Mouse (Mus musculus) C3H10T1/2 (cell line): Measurements from ENCODE around the gene Fut2. TPM values are rescaled to one million over a fixed set of nuclear protein-coding genes. Genes with fewer than 3 reads are reported as not detected.

Experiments used
- polyA plus RNA-seq, 2 experiments: library from polyadenylated mRNA; unstranded; fragments of >200 nt; fragmentation: generic; extraction: Trizol; gene quantifications; one replicate each; pipeline ENCODE4 v1.2.1; 2012; ENCODE audit warnings: missing spikeins in 2 of 2

Fut2 gene
- under 1 TPM in 1 of 2 experiments, not detected in 1; 0.06 TPM for polyA plus RNA-seq

GRCm38 (mm10) chr7:45666161-45666560, at the start of gene Fut2:
Fut2 (minus strand) TSS chr7:45666394.

GRCm38 (mm10) chr7:45715090-45715708, 49.0 kb upstream of the Fut2 start, which contains the start of gene Rpl18:
Rpl18 (plus strand) TSS chr7:45715457.

DNA sequence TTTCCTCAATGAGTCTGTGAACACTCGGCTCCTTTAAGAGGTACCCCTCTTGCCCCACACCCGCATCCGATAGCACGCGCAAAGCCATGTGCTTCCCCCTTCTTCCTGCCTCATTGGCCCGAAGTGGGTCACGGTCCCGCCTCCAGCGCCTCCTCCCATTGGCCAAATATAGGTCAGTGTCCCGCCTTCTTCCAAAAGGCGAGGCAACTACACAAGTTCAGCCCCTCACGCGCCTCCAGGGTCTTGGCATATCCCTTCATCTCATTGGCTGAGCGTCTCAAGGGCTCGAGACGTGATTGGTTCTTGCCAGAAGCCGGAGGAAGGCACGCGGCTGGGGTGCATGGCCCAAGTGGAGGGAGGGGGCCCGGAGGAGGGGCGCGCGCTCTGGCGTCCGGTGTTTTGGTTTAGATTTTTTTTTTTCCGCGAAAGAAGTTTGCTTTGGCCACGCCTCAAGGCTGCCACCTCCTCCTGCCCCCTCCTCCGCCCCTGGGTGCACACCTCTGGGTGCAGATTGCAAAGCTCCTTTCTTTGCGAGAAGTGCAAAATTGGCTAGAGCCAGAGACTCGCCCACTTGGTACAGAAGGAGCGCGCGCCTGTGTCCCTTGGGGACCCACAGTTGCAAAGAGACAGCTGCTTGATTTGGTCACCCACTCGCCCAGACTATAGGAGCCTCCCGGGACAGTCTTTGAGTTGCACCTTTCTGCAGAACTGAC, 38.7 kb upstream of the Fut2 start, which contains the start of gene Dbp:
Gene Dbp, plus strand, starts transcription at position 359 of the 713 bp plus-strand sequence.

DNA sequence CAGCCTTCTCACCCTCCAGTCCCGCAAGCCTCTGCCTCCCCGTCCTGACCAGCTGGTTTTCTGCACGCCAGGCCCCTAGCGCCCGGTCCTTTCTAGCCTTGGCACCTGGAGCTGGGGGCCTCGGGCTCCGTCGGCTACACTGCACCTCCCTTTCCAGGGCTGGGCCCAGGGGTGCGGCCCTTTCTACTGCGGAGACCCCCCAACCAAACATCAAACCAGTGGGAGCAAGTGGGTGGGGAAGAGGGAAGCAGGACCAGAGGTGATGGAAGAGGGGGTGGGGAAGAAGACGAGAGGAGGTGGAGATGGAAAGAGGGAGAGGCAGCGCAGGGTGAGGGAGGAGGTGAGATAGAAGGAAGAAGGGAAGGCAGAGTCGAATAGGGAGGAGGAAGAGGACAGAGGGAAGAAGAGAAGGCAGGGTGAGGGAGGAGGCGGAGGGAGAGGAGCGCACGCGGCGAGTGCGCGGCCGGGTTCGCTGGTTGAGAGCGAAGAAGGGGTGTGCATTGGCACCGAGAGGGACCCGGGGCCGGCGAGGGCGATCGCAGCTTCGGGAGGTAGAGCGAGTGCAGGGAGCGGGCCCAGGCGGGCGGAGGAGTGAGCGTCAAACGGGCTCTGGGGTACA, 33.4 kb upstream of the Fut2 start, which contains the start of gene Car11:
Gene Car11, plus strand, starts transcription at position 321 of the 619 bp plus-strand sequence.

DNA sequence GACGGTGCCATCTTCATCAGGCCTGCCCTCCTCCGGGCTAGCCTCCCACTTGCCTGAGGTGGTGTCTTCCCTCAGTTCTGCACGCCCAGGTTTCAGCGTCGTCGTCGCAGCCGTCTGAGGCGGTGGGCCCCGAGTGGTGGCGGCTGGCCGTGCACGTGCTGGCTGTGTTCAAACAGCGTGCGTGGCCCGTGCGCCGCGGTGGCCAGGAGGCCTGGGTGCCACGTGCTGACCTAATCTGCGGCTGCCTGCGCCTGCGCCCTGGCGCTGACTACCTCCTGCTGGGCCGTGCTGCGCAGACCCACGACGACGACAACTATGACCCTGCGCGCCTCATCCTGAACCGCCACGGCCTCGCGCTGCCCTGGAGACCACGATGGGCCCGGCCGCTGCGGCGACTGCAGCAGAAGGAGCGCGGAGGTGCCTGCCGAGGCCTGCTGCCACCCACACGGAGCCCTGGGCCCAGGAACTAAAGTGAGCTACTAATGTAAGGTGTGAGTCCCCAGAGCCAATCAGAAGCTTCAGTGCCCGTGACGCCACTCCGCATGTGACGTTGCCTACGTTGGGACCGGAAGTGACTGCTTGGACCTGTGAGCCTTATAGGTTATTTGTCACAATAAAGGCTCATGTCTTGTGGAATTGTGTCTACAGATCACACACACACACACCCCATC, 27.9 kb upstream of the Fut2 start, which contains the start of gene Sec1:
Gene Sec1, minus strand, starts transcription at position 482 of the 671 bp plus-strand sequence.

GRCm38 (mm10) chr7:45683396-45684050, 17.3 kb upstream of the Fut2 start, which contains the start of gene Ntn5:
Ntn5 (plus strand) TSS chr7:45684022.

GRCm38 (mm10) chr7:45639561-45640027, 26.6 kb downstream of the Fut2 start, which contains the start of gene Mamstr:
Mamstr (plus strand) TSS chr7:45639977.

DNA sequence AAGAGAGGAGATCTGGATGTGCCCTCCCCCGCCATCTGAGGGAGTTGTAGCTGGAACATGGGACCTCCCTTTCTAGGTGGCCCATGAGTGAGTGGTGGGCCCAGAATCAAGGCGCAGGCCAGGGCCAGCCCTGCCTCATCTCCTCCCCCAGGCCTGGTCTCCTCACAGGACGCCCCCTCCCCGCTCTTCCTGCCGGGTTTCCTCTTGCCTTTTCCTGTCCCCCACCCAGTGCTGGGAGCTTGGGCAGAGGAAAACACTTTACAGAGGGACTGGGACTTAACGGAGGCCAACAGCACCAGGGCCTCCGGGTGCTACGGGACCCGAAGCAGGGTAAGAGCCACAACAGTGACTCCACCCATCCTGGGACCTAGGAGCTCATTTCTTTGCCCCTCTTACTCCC, 38.9 kb downstream of the Fut2 start, which contains the start of gene Rasip1:
Gene Rasip1, plus strand, starts transcription at position 228 of the 400 bp plus-strand sequence.

DNA sequence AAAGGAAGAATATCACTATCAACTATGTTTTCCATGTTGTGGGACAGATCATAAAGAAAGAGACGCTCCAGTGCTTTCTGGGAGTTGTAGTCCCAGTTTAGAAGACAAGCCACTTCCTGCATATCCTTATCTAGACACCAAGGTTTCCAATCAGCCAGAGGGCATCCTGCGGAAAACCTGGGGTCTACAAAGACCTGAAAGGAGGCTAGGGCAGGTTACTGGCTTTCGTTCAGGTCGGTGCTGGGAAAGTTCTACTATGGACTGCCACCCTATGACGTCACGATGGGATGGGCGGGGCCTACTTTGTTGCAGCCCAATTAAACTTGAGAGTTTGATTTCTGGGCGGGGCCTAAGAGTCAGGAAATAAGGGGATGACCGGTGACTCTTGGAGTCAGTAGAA, 44.8 kb downstream of the Fut2 start, which contains the start of gene Izumo1:
Gene Izumo1, plus strand, starts transcription at position 369 of the 400 bp plus-strand sequence.

DNA sequence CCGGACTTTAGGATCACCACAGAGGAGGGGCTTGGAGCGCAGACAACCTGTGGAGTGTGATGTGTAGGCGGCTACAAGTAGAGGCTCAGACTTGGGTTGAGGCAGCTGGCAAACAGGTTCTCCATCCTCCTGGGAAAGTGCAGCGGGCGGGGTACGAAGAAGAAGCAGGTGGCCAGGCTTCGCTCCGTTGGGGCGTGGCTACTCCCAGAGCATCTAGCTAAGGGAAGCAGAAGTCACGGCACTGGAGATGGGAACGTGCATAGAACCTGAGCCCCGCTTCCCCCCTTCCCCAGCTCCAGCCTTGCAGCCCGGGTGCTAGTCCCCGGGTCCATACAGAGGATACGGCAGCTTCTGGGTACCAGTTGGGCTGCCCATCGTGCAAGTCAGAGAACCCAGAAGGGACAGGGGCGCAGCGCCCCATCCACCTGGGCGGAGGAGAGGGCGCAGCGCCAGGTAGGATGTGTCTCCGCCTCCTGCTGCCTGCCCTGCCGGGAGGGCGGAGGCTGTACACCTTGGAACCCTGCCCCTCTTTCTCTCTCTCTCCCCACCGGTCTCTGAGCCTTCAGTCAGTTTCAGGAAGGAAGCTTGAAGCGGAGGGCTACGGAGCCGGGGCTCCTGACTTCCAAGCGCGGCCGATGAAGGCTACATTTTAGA, 49.0 kb downstream of the Fut2 start, which contains the start of gene Fut1:
Gene Fut1, plus strand, starts transcription at position 248 of the 654 bp plus-strand sequence.

Other genes starting within 250 kb of the Fut2 start
- under 1 TPM in 1 of 2 experiments, not detected in 1; 0.11 TPM for gene Lhb, start 245.6 kb downstream of the Fut2 start, polyA plus RNA-seq
- 10 to 100 TPM; 10.3 to 18.4 TPM for gene Gys1, start 231.6 kb downstream of the Fut2 start, polyA plus RNA-seq
- gene Ruvbl2, start 228.3 kb downstream of the Fut2 start, polyA plus RNA-seq = 100 to 1,000 TPM in 1 of 2 experiments, 10 to 100 TPM in 1; 68.4 to 154 TPM
- over 10,000 TPM in 1 of 2 experiments, 1,000 to 10,000 TPM in 1; 3,673 to 13,112 TPM for gene Ftl1, start 206.5 kb downstream of the Fut2 start, polyA plus RNA-seq
- 100 to 1,000 TPM; 253 to 519 TPM for gene Bax, start 199.5 kb downstream of the Fut2 start, polyA plus RNA-seq
- gene Tulp2, start 184.5 kb downstream of the Fut2 start, polyA plus RNA-seq = 1 to 10 TPM in 1 of 2 experiments, under 1 TPM in 1; 0.09 to 1.7 TPM
- not detected for gene Gm45808, start 179.6 kb downstream of the Fut2 start, polyA plus RNA-seq
- gene Dhdh, start 177.6 kb downstream of the Fut2 start, polyA plus RNA-seq = under 1 TPM; 0.07 to 0.21 TPM
- 100 to 1,000 TPM in 1 of 2 experiments, 10 to 100 TPM in 1; 66.5 to 268 TPM for gene Nucb1, start 156.0 kb downstream of the Fut2 start, polyA plus RNA-seq
- gene Ppp1r15a, start 140.1 kb downstream of the Fut2 start, polyA plus RNA-seq = 10 to 100 TPM in 1 of 2 experiments, 1 to 10 TPM in 1; 9.1 to 24.6 TPM
- gene Plekha4, start 140.1 kb downstream of the Fut2 start, polyA plus RNA-seq = 10 to 100 TPM in 1 of 2 experiments, under 1 TPM in 1; 0.27 to 17.6 TPM
- 1 to 10 TPM in 1 of 2 experiments, under 1 TPM in 1; 0.71 to 5.8 TPM for gene Hsd17b14, start 111.5 kb downstream of the Fut2 start, polyA plus RNA-seq
- 10 to 100 TPM; 37.7 to 68.6 TPM for gene Bcat2, start 96.2 kb downstream of the Fut2 start, polyA plus RNA-seq
- under 1 TPM in 1 of 2 experiments, not detected in 1; 0.27 TPM for gene Fgf21, start 50.9 kb downstream of the Fut2 start, polyA plus RNA-seq
- not detected for gene Fut1, start 49.1 kb downstream of the Fut2 start, polyA plus RNA-seq
- not detected for gene Izumo1, start 44.6 kb downstream of the Fut2 start, polyA plus RNA-seq
- gene Rasip1, start 38.9 kb downstream of the Fut2 start, polyA plus RNA-seq = under 1 TPM; 0.05 to 0.07 TPM
- 1 to 10 TPM in 1 of 2 experiments, under 1 TPM in 1; 0.05 to 1.3 TPM for gene Mamstr, start 26.4 kb downstream of the Fut2 start, polyA plus RNA-seq
- gene Ntn5, start 17.6 kb upstream of the Fut2 start, polyA plus RNA-seq = 1 to 10 TPM in 1 of 2 experiments, under 1 TPM in 1; 0.04 to 3.3 TPM
- 1 to 10 TPM in 1 of 2 experiments, under 1 TPM in 1; 0.42 to 1.3 TPM for gene Sec1, start 28.0 kb upstream of the Fut2 start, polyA plus RNA-seq
- 10 to 100 TPM in 1 of 2 experiments, under 1 TPM in 1; 0.81 to 21.1 TPM for gene Car11, start 33.4 kb upstream of the Fut2 start, polyA plus RNA-seq
- 10 to 100 TPM; 13.0 to 47.5 TPM for gene Dbp, start 38.7 kb upstream of the Fut2 start, polyA plus RNA-seq
- gene Rpl18, start 49.1 kb upstream of the Fut2 start, polyA plus RNA-seq = 1,000 to 10,000 TPM; 3,564 to 8,503 TPM
- gene Sphk2, start 51.6 kb upstream of the Fut2 start, polyA plus RNA-seq = 10 to 100 TPM; 13.6 to 20.8 TPM
- under 1 TPM; 0.05 to 0.09 TPM for gene Fam83e, start 54.8 kb upstream of the Fut2 start, polyA plus RNA-seq
- gene Spaca4, start 59.4 kb upstream of the Fut2 start, polyA plus RNA-seq = under 1 TPM in 1 of 2 experiments, not detected in 1; 0.12 TPM
- gene Lmtk3, start 117.3 kb upstream of the Fut2 start, polyA plus RNA-seq = under 1 TPM; 0.12 to 0.25 TPM
- gene Sult2b1, start 118.3 kb upstream of the Fut2 start, polyA plus RNA-seq = under 1 TPM; 0.11 to 0.41 TPM
- gene Cyth2, start 148.2 kb upstream of the Fut2 start, polyA plus RNA-seq = 100 to 1,000 TPM; 107 to 115 TPM
- gene Kcnj14, start 158.4 kb upstream of the Fut2 start, polyA plus RNA-seq = under 1 TPM; 0.09 to 0.12 TPM
- 10 to 100 TPM; 21.2 to 84.5 TPM for gene Grwd1, start 164.6 kb upstream of the Fut2 start, polyA plus RNA-seq
- gene Kdelr1, start 206.4 kb upstream of the Fut2 start, polyA plus RNA-seq = 100 to 1,000 TPM; 128 to 197 TPM
- gene Grin2d, start 212.0 kb upstream of the Fut2 start, polyA plus RNA-seq = 1 to 10 TPM in 1 of 2 experiments, under 1 TPM in 1; 0.42 to 2.0 TPM
- 1 to 10 TPM in 1 of 2 experiments, under 1 TPM in 1; 0.63 to 2.8 TPM for gene Syngr4, start 230.3 kb upstream of the Fut2 start, polyA plus RNA-seq
- 10 to 100 TPM in 1 of 2 experiments, 1 to 10 TPM in 1; 6.6 to 20.6 TPM for gene Tmem143, start 230.5 kb upstream of the Fut2 start, polyA plus RNA-seq